Mouse (Mus musculus): ENCODE measurements around the gene Usp42. TPM values are rescaled to one million over a fixed set of nuclear protein-coding genes. Genes with fewer than 3 reads are reported as not detected.

Usp42 gene
- total RNA-seq, 1 experiment = 10.6 TPM

- Histone ChIP-seq H3K9ac (ENCODE audit: insufficient read depth, low read depth, low read length, poor library complexity, severe bottlenecking) (no peak overlapping the region), H3K4me3 (ENCODE audit: insufficient read depth in 1 of 2, low read depth in 1 of 2, low read length in 2 of 2, poor library complexity in 1 of 2, severe bottlenecking in 1 of 2) (no peak overlapping the region), H3K36me3 (ENCODE audit: control insufficient read depth, insufficient read depth, low read length, poor library complexity, severe bottlenecking) (no peaks in the 10 kb centered on the region), H3K4me1 (ENCODE audit: control insufficient read depth in 2 of 2, insufficient read depth in 2 of 2, low read length in 2 of 2, poor library complexity in 1 of 2) (no peaks in the 10 kb centered on the region; a peak in 1 of 4 replicates), H3K27ac (ENCODE audit: insufficient read depth, low read depth, low read length, poor library complexity, severe bottlenecking) (no peak overlapping the region), H3K9me3 (ENCODE audit: control insufficient read depth, insufficient read depth, low read depth, low read length) (no peaks in the 10 kb centered on the region)
- TF ChIP-seq ZNF384 (IDR thresholded peaks at IDR 0.05; ENCODE audit: low read depth, low read length) (no peak), MAFK (IDR thresholded peaks at IDR 0.05; ENCODE audit: insufficient read depth, low read depth, low read length) (no peak)
- in situ Hi-C loops (cut with MboI; ENCODE audit: low sequenced_read_pairs in 2 of 2, unreplicated experiment in 2 of 2) = no loop called here
- DNase-seq (ENCODE audit: low read depth, low spot score) = no peak
Measured at GRCm38 (mm10) chr5:143687589-143687988, 44.5 kb downstream of the Usp42 start.

- TF ChIP-seq CHD2 (IDR thresholded peaks at IDR 0.05; ENCODE audit: low read depth, low read length) (no peak), ZC3H11A (IDR thresholded peaks at IDR 0.05; ENCODE audit: borderline replicate concordance, low read depth, low read length) (no peak), HCFC1 (IDR thresholded peaks at IDR 0.05; ENCODE audit: borderline replicate concordance, insufficient read depth, low read length) (no peak), ZNF384 (IDR thresholded peaks at IDR 0.05; ENCODE audit: low read depth, low read length) (no peak), MAFK (IDR thresholded peaks at IDR 0.05; ENCODE audit: insufficient read depth, low read depth, low read length) (no peak)
- Histone ChIP-seq H3K4me1 (ENCODE audit: control insufficient read depth in 2 of 2, insufficient read depth in 2 of 2, low read length in 2 of 2, poor library complexity in 1 of 2) (no peaks in the 10 kb centered on the region; a peak in 1 of 4 replicates), H3K36me3 (ENCODE audit: control insufficient read depth, insufficient read depth, low read length, poor library complexity, severe bottlenecking) (no peaks in the 10 kb centered on the region), H3K27ac (ENCODE audit: insufficient read depth, low read depth, low read length, poor library complexity, severe bottlenecking) (no peak overlapping the region), H3K9me3 (ENCODE audit: control insufficient read depth, insufficient read depth, low read depth, low read length) (no peaks in the 10 kb centered on the region), H3K4me3 (ENCODE audit: insufficient read depth in 1 of 2, low read depth in 1 of 2, low read length in 2 of 2, poor library complexity in 1 of 2, severe bottlenecking in 1 of 2) (no peak overlapping the region), H3K9ac (ENCODE audit: insufficient read depth, low read depth, low read length, poor library complexity, severe bottlenecking) (no peak overlapping the region)
- in situ Hi-C loops (cut with MboI; ENCODE audit: low sequenced_read_pairs in 2 of 2, unreplicated experiment in 2 of 2) = no loop called here
- no peak for DNase-seq (ENCODE audit: low read depth, low spot score)
Measured at GRCm38 (mm10) chr5:143686456-143686855, 45.6 kb downstream of the Usp42 start.

- DNase-seq (ENCODE audit: low read depth, low spot score) = no peak
- H3K36me3 ChIP-seq (ENCODE audit: control insufficient read depth, insufficient read depth, low read length, poor library complexity, severe bottlenecking) = no peaks in the 10 kb centered on the region
- no peak overlapping the region for H3K27ac ChIP-seq (ENCODE audit: insufficient read depth, low read depth, low read length, poor library complexity, severe bottlenecking)
- no peak overlapping the region for H3K9ac ChIP-seq (ENCODE audit: insufficient read depth, low read depth, low read length, poor library complexity, severe bottlenecking)
- no peak overlapping the region for H3K4me3 ChIP-seq (ENCODE audit: insufficient read depth in 1 of 2, low read depth in 1 of 2, low read length in 2 of 2, poor library complexity in 1 of 2, severe bottlenecking in 1 of 2)
- in situ Hi-C loops (cut with MboI; ENCODE audit: low sequenced_read_pairs in 2 of 2, unreplicated experiment in 2 of 2) = no loop called here
- peaks cover 0 to under 1% of the 10 kb centered on the region in 2 experiments; a peak in 1 of 4 replicates for H3K4me1 ChIP-seq (ENCODE audit: control insufficient read depth in 2 of 2, insufficient read depth in 2 of 2, low read length in 2 of 2, poor library complexity in 1 of 2)
- no peaks in the 10 kb centered on the region for H3K9me3 ChIP-seq (ENCODE audit: control insufficient read depth, insufficient read depth, low read depth, low read length)
- no peak for TF ChIP-seq ZNF384 (IDR thresholded peaks at IDR 0.05; ENCODE audit: low read depth, low read length)
Measured at GRCm38 (mm10) chr5:143684911-143685390, 47.1 kb downstream of the Usp42 start.

- no peaks in the 10 kb centered on the region for H3K9me3 ChIP-seq (ENCODE audit: control insufficient read depth, insufficient read depth, low read depth, low read length)
- DNase-seq (ENCODE audit: low read depth, low spot score) = no peak
- H3K36me3 ChIP-seq (ENCODE audit: control insufficient read depth, insufficient read depth, low read length, poor library complexity, severe bottlenecking) = no peaks in the 10 kb centered on the region; the same call in 1 of the 2 replicates
- no peak overlapping the region for H3K27ac ChIP-seq (ENCODE audit: insufficient read depth, low read depth, low read length, poor library complexity, severe bottlenecking)
- H3K4me1 ChIP-seq (ENCODE audit: control insufficient read depth in 2 of 2, insufficient read depth in 2 of 2, low read length in 2 of 2, poor library complexity in 1 of 2) = peaks cover 0 to 4% of the 10 kb centered on the region in 2 experiments; a peak in 1 of 4 replicates
- no peak for TF ChIP-seq ZNF384 (IDR thresholded peaks at IDR 0.05; ENCODE audit: low read depth, low read length)
- no peak for TF ChIP-seq MAFK (IDR thresholded peaks at IDR 0.05; ENCODE audit: insufficient read depth, low read depth, low read length)
- no peak for TF ChIP-seq HCFC1 (IDR thresholded peaks at IDR 0.05; ENCODE audit: borderline replicate concordance, insufficient read depth, low read length)
- TF ChIP-seq ZC3H11A (IDR thresholded peaks at IDR 0.05; ENCODE audit: borderline replicate concordance, low read depth, low read length) = no peak
- TF ChIP-seq CHD2 (IDR thresholded peaks at IDR 0.05; ENCODE audit: low read depth, low read length) = no peak
- in situ Hi-C loops (cut with MboI; ENCODE audit: low sequenced_read_pairs in 2 of 2, unreplicated experiment in 2 of 2) = no loop called here
- peak overlapping the region in 1 of 2 experiments; percentile 22; a peak in 1 of 4 replicates for H3K4me3 ChIP-seq (ENCODE audit: insufficient read depth in 1 of 2, low read depth in 1 of 2, low read length in 2 of 2, poor library complexity in 1 of 2, severe bottlenecking in 1 of 2)
- H3K9ac ChIP-seq (ENCODE audit: insufficient read depth, low read depth, low read length, poor library complexity, severe bottlenecking) = no peak overlapping the region
Measured at GRCm38 (mm10) chr5:143683696-143684095, 48.4 kb downstream of the Usp42 start.

- Histone ChIP-seq H3K4me3 (ENCODE audit: insufficient read depth in 1 of 2, low read depth in 1 of 2, low read length in 2 of 2, poor library complexity in 1 of 2, severe bottlenecking in 1 of 2) (no peak overlapping the region), H3K4me1 (ENCODE audit: control insufficient read depth in 2 of 2, insufficient read depth in 2 of 2, low read length in 2 of 2, poor library complexity in 1 of 2) (peaks cover 0 to 4% of the 10 kb centered on the region in 2 experiments; a peak in 1 of 4 replicates), H3K9me3 (ENCODE audit: control insufficient read depth, insufficient read depth, low read depth, low read length) (no peaks in the 10 kb centered on the region), H3K27ac (ENCODE audit: insufficient read depth, low read depth, low read length, poor library complexity, severe bottlenecking) (no peak overlapping the region), H3K36me3 (ENCODE audit: control insufficient read depth, insufficient read depth, low read length, poor library complexity, severe bottlenecking) (no peaks in the 10 kb centered on the region; the same call in 1 of the 2 replicates), H3K9ac (ENCODE audit: insufficient read depth, low read depth, low read length, poor library complexity, severe bottlenecking) (no peak overlapping the region)
- DNase-seq (ENCODE audit: low read depth, low spot score) = no peak
- TF ChIP-seq ZC3H11A (IDR thresholded peaks at IDR 0.05; ENCODE audit: borderline replicate concordance, low read depth, low read length) = no peak
- TF ChIP-seq MAFK (IDR thresholded peaks at IDR 0.05; ENCODE audit: insufficient read depth, low read depth, low read length) = no peak
- no peak for TF ChIP-seq HCFC1 (IDR thresholded peaks at IDR 0.05; ENCODE audit: borderline replicate concordance, insufficient read depth, low read length)
- no peak for TF ChIP-seq CHD2 (IDR thresholded peaks at IDR 0.05; ENCODE audit: low read depth, low read length)
- TF ChIP-seq ZNF384 (IDR thresholded peaks at IDR 0.05; ENCODE audit: low read depth, low read length) = no peak
- in situ Hi-C loops (cut with MboI; ENCODE audit: low sequenced_read_pairs in 2 of 2, unreplicated experiment in 2 of 2) = no loop called here
Measured at GRCm38 (mm10) chr5:143679654-143680053, 52.4 kb downstream of the Usp42 start.
